Mouse (Mus musculus) small intestine, adult 2 months (tissue): Measurements from ENCODE around the gene Tcta. TPM values are rescaled to one million over a fixed set of nuclear protein-coding genes. Genes with fewer than 3 reads are reported as not detected.

Source experiments
- H3K27ac ChIP-seq: fragments of 200-500 bp; 2 replicates; pipeline ENCODE4 v1.5.1; 2012; ENCODE audit warnings: low read depth, low read length, control low read depth, inconsistent platforms; ENCODE audit not compliant: insufficient read depth
- H3K27me3 ChIP-seq: fragments of 200-500 bp; 2 replicates; pipeline ENCODE4 v1.6.1; 2012; ENCODE audit warnings: mild to moderate bottlenecking, moderate library complexity, low read length, inconsistent platforms; ENCODE audit not compliant: control insufficient read depth, insufficient read depth
- H3K36me3 ChIP-seq: fragments of 200-500 bp; 2 replicates; pipeline ENCODE4 v1.6.1; 2012; ENCODE audit warnings: mild to moderate bottlenecking, low read length, control low read depth, inconsistent platforms; ENCODE audit not compliant: control insufficient read depth, insufficient read depth
- H3K4me1 ChIP-seq: fragments of 200-500 bp; 2 replicates; pipeline ENCODE4 v1.6.1; 2012; ENCODE audit warnings: low read length, inconsistent platforms, mixed read lengths; ENCODE audit not compliant: control insufficient read depth, insufficient read depth, insufficient read length
- H3K4me3 ChIP-seq: fragments of 200-500 bp; 2 replicates; pipeline ENCODE4 v1.5.1; 2012; ENCODE audit warnings: low read depth, mild to moderate bottlenecking, control low read depth, inconsistent platforms, low read length, moderate library complexity
- CTCF ChIP-seq: fragments of 200-500 bp; IDR thresholded peaks from 2 replicates; pipeline ENCODE4 v1.5.1; 2012; ENCODE audit warnings: low read depth, mild to moderate bottlenecking, control low read depth, inconsistent platforms, low read length, moderate library complexity, mixed read lengths; ENCODE audit not compliant: insufficient replicate concordance, insufficient read length; ENCODE audit errors: extremely low read depth
- POLR2A ChIP-seq: fragments of 200-500 bp; IDR thresholded peaks from 2 replicates; pipeline ENCODE4 v1.6.1; 2012; ENCODE audit warnings: low read depth, mild to moderate bottlenecking, control low read depth, inconsistent platforms, low read length, moderate library complexity
- WGBS: fragments of 180-500 bp; shearing (Covaris S2); methylation state at CpG from one replicate; pipeline ENCODE4 v1.1.7; 2018; 5-methylcytosine and 5-hydroxymethylcytosine counted together
- polyA plus RNA-seq: library from polyadenylated mRNA; depleted of rRNA; stranded (reverse); fragments of >200 nt; gene quantifications from 2 replicates; pipeline ENCODE4 v1.2.3, GENCODE M21; 2012; rRNA removed

Tcta gene
- 19.0 and 36.7 TPM in 2 replicates for polyA plus RNA-seq

GRCm38 (mm10) chr9:108305629-108306520 lies at the start of gene Tcta, which contains the start of gene Rhoa:
Gene Tcta, minus strand, starts transcription at chr9:108306160.
Gene Rhoa, plus strand, starts transcription at chr9:108306129.
- peaks cover 4% of the 10 kb centered on the region; the same call in 1 of the 2 replicates for H3K4me1 ChIP-seq
- TF ChIP-seq CTCF (no peak), POLR2A (peak; percentile 92)
- H3K4me3 ChIP-seq = peak within 1 kb of the TSS; percentile 93
- peaks cover 21% of the 10 kb centered on the region for H3K36me3 ChIP-seq
- H3K27ac ChIP-seq = peak within 1 kb of the TSS; percentile 99
- H3K27me3 ChIP-seq = no peaks in the 10 kb centered on the region
- under 1% methylated on average over 81 of the region's 81 CpGs for WGBS

- Histone ChIP-seq H3K4me1 (peaks cover 5% of the 10 kb centered on the region; the same call in 1 of the 2 replicates), H3K4me3 (no peak overlapping the region), H3K27me3 (no peaks in the 10 kb centered on the region), H3K36me3 (peaks cover 42% of the 10 kb centered on the region), H3K27ac (no peak overlapping the region)
- TF ChIP-seq CTCF (no peak), POLR2A (no peak)
- WGBS = 87% methylated on average over 4 of the region's 4 CpGs
These were observed 43.8 kb upstream of the Tcta start for GRCm38 (mm10) chr9:108349727-108350126.

DNA sequence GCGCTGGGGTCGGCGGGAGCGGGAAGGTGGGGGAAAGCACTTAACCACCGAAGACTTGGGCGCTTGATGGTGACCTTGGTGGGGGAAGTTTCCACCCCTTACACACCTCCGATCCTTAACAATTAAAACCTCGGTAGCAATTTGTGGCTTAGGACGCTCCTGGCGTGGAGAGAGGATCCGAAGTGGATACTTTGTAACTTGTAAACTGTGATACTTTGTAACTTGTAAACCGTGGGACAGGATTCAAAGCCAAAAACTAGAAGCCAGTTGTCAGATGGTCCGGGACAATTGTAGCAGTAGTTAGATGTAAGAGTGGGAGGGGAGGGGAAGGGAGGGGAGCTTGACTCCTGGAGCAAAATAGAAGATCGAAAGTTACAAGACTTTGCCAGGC lies 42.3 kb upstream of the Tcta start:
- no peaks in the 10 kb centered on the region for H3K27me3 ChIP-seq
- peaks cover 28% of the 10 kb centered on the region for H3K36me3 ChIP-seq
- TF ChIP-seq POLR2A (no peak), CTCF (no peak)
- WGBS = under 1% methylated on average over 14 of the region's 14 CpGs
- peak overlapping the region; percentile 79; the same call in 1 of the 2 replicates for H3K27ac ChIP-seq
- peaks cover 8% of the 10 kb centered on the region; the same call in 1 of the 2 replicates for H3K4me1 ChIP-seq
- peak overlapping the region; percentile 69 for H3K4me3 ChIP-seq

DNA sequence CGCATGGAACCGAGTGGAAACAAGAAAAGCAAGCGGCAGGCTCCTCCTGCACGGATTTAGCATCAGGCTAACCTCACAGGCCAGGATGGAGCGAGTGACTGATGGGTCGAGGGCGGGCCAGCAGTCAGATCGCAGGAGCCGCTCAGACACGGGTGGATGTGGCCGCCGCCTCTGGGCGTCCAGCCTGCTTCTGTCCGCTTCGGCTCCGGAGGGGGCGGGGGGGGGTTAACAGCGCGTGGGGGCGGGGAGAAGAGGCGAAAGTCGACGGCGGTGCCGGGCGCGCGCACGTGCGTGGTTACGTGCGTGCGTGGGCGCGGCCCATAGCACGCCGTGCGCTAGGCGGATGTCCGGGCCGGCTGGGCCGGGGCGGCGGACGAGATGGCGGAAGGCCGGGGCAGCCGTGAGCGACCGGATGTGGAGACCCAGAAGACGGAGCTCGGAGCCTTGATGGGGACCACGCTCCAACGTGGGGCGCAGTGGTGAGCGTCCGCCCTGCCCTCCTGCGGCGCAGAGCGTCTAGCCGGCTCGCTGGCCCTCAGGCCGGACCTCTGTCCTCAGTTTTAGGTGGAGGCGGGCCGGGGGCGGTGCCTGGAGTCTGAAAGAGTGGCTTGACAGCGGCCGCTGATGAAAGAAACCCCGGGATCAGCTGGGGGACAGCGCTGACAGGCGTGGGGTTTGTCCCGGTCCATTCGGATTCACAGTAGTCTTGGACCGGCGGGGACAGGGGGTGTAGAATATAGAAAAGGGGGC lies 41.8 kb upstream of the Tcta start, which contains the start of gene Usp4:
Gene Usp4 (plus strand): TSS at position 314 of the 750 bp plus-strand sequence.
- peak within 1 kb of the TSS; percentile 69 for H3K4me3 ChIP-seq
- TF ChIP-seq POLR2A (peak; percentile 89), CTCF (no peak)
- no peaks in the 10 kb centered on the region for H3K27me3 ChIP-seq
- peaks cover 13% of the 10 kb centered on the region; the same call in 1 of the 2 replicates for H3K4me1 ChIP-seq
- WGBS = under 1% methylated on average over 75 of the region's 75 CpGs
- peaks cover 22% of the 10 kb centered on the region for H3K36me3 ChIP-seq
- H3K27ac ChIP-seq = peak within 1 kb of the TSS; percentile 96

GRCm38 (mm10) chr9:108347024-108347423 lies 41.1 kb upstream of the Tcta start:
- Histone ChIP-seq H3K27ac (peak overlapping the region; percentile 96), H3K4me1 (peaks cover 17% of the 10 kb centered on the region; the same call in 1 of the 2 replicates), H3K4me3 (peak overlapping the region; percentile 69), H3K36me3 (peaks cover 16% of the 10 kb centered on the region), H3K27me3 (no peaks in the 10 kb centered on the region)
- TF ChIP-seq CTCF = no peak
- no peak for TF ChIP-seq POLR2A
- 2% methylated on average over 11 of the region's 11 CpGs for WGBS

DNA sequence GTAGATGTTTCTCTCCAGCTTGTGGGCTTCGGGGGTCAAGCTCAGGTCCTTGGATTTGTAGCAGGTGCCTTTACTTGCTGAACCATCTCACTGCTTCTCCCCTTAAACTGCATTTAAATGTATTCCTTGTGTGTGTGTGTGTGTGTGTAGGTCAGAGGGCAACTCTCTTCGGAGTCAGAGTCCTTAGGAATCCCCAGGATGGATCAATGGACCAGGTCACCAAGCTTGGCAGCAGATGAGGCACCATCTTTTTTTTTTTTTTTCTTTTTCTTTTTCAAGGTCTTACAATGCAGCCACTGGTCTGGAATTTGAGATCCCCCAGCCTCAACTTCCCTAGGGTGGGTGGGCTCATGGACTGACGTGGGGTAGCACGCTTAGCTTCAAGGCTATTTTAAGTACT lies 38.5 kb upstream of the Tcta start:
- Histone ChIP-seq H3K4me1 (peaks cover 24% of the 10 kb centered on the region; the same call in 1 of the 2 replicates), H3K27ac (peak overlapping the region; percentile 17; the same call in 1 of the 2 replicates), H3K4me3 (no peak overlapping the region), H3K27me3 (no peaks in the 10 kb centered on the region), H3K36me3 (no peaks in the 10 kb centered on the region)
- no peak for TF ChIP-seq POLR2A
- TF ChIP-seq CTCF = no peak
- WGBS = 81% methylated on average over 4 of the region's 4 CpGs

DNA sequence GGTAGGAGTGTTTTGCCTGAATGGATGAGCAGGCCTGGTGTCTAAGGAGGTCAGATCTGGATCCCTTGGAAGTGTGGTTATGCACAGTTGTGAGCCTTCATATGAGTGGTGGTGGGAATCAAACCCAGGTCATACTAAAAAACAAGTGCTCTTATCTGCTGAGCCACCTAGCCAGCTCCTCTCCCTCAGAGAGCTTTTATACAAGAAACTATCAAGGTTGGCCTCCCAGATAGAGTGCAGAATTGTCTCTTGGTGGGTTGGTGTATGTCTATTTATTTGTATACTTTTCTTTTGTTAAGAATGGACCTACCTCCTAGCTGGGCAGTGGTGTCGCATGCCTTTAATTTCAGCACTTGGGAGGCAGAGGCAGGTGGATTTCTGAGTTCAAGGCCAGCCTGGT lies 37.9 kb upstream of the Tcta start:
- Histone ChIP-seq H3K27ac (peak overlapping the region; percentile 98), H3K27me3 (no peaks in the 10 kb centered on the region), H3K36me3 (no peaks in the 10 kb centered on the region), H3K4me1 (peaks cover 24% of the 10 kb centered on the region; the same call in 1 of the 2 replicates), H3K4me3 (no peak overlapping the region)
- 94% methylated on average over 1 of the region's 1 CpGs for WGBS
- TF ChIP-seq POLR2A (no peak), CTCF (no peak)
